Mouse (Mus musculus) heart, postnatal 25 days (tissue): Measurements from ENCODE around the gene Agbl1. TPM values are rescaled to one million over a fixed set of nuclear protein-coding genes. Genes with fewer than 3 reads are reported as not detected.
"Not testable (repeated sequence)": the region's sequence is repeated elsewhere in the genome, so short reads cannot be mapped to it uniquely, and the experiment has no call there.

Experiments
- DNase-seq: peaks from one replicate; pipeline ENCODE4 v3.0.0; 2022; ENCODE audit warnings: low spot score
- intact Hi-C: fragments of 180-260 bp; cut with DNase I; formaldehyde crosslinking; loops from one replicate; pipeline ENCODE4 v1.15.1; 2025
- total RNA-seq, 2 experiments: library from RNA; stranded (reverse); gene quantifications; 2 replicates each; pipeline ENCODE4 v1.2.3; 2021

Gene Agbl1
- under 1 TPM; 0.08 to 0.23 TPM for total RNA-seq

- no peak for DNase-seq
- intact Hi-C loops: no loop called here
Measured at GRCm38 (mm10) chr7:76229311-76229937, at the start of gene Agbl1. Gene Agbl1 (plus strand): TSS chr7:76229887.

DNA sequence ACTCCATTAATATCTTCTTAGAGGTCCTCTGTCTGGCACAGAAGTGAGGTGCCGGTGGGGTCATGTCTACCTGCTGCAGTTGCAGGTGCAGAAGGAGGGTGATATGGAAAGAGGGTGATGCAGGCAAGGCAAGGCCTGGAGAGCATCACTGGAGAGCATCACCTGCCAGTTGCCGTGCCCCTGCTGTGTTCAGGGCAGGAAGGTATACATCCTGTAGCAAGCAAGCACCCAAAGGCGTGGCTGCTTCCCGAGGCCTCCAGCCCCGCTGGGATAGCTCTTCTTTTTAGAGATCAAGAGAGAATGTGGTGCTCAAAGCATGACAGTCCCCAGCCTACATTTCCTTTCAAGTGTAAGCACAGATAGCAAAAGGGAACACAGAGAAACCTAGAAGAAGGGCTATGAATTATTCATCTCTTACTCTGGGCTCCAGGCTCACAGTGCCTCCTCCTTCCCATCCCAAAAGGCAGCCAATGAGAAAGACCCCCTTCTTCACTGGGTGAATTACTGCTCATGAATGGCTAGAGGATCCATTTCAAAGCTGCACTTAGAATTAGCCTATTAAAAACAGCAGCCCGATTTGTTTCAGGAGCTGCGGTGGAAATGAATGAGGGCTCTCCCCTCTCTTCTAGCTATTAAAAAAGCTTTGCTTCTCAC, 44.6 kb upstream of the Agbl1 start:
- intact Hi-C loops: no loop called here
- no peak for DNase-seq

- no peak for DNase-seq
- intact Hi-C loops: no loop called here
Measured at GRCm38 (mm10) chr7:76185681-76186121, 44.0 kb upstream of the Agbl1 start.

DNA sequence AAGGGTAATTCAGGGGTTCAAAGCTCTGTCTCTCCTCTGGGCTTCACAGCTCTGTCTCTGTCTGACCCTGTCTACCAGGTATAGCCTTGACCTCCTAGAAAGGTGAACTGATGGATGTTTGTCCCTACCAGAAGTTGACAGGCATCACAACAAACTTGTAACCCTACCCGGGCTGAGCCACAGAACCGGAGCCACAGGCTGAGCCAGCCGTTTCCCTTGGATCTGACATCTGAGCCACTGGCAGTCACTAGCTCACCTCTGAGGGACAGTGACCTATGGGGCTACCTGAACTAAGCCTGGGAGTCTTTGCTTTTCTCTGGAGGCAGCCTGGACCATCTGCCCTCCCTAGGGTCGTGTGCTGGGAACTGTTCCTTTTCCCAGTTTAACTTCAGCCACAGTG, 11.1 kb upstream of the Agbl1 start:
- intact Hi-C loops: no loop called here
- no peak for DNase-seq

- intact Hi-C loops: no loop called here
Measured at GRCm38 (mm10) chr7:76219797-76220469, 9.8 kb upstream of the Agbl1 start.

DNA sequence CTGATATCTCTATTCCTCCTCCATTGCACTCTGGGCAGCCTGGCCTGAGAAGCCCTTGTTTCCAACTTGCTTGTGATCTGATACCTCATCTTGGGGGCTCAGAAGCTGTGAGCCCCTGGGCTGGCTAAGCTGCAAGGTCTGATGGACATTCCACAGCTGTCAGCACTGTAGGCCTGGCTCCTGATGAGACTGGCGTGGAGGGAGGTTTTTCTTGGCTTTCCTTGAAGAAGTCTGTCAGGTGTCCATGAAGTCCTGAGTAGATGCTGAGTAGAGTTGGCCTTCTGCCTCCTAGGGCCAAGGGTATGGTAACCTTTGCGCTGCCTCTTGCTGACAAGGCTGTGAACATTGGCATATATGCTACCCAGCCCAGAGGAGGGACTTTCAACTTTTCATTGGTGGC, 7.0 kb upstream of the Agbl1 start:
- DNase-seq: no peak
- intact Hi-C loops: no loop called here

More at GRCm38 (mm10) chr7:76219797-76220469, 9.8 kb upstream of the Agbl1 start:
- no peak for DNase-seq

GRCm38 (mm10) chr7:76228881-76229280, 806 bp upstream of the Agbl1 start:
- intact Hi-C loops: no loop called here
- no peak for DNase-seq

GRCm38 (mm10) chr7:76234321-76234720, 4.6 kb downstream of the Agbl1 start:
- intact Hi-C loops: no loop called here
- no peak for DNase-seq

- DNase-seq: no peak
- intact Hi-C loops: no loop called here
Measured at GRCm38 (mm10) chr7:76237497-76237896, 7.8 kb downstream of the Agbl1 start.

- intact Hi-C loops, DNase-seq: not testable (repeated sequence)
Measured at GRCm38 (mm10) chr7:76244839-76245238, 15.2 kb downstream of the Agbl1 start.

DNA sequence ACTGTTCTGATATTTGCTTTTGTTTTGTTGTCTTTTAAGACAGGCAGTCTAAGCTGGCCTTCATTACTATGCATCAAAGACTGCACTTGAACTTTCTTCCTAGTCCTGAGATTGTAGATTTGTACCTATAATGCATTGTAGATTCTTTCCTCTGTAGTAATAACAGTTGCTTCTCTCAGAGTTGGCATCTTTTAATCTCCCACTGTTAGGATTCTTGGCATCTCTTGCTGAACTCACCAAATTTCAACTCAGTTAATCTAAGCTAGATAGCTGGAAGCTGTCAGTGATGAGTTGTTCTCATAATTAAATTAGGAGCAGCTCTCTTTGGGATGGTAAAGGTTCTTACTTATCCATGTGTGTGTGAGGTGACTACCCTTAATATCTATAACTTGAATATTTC, 45.4 kb downstream of the Agbl1 start:
- no peak for DNase-seq
- intact Hi-C loops: no loop called here

DNA sequence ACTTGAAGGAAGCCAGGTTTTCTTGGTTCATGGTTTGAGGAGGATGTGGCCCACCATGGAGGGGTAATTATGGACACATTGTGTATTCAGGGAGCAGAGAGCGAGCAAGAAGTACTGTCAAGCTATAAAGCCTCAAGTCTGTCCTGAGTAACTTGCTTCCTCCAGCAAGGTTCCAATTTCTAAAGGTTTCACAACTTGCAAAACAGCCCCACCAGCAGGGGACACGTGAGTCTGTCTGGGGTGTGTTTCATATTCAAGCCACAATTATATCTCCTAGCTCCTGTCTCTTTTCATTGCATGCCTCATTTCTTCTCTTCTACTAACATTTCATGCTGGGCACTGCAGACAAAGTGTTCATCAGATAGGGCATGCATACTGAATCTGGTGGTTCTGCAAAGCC, 53.1 kb downstream of the Agbl1 start:
- intact Hi-C loops: no loop called here

DNA sequence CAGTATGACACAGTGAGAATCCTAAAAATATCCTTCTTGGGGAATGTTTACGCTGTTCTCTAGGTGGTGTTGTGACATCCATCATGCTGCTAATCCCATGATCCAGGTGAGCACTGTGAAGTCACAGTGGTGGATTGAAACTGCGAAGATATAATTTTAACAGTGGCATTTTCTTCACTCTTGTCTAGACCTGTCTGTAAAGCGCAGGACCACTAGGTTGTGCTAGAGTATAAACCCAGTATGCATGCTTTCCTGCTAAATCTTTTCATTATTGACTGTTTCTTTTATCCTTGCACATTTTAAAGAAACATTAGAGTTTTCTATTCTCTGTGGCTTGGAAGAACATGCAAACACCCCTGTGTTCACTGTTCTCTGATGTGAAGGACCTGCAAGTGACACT, 57.8 kb downstream of the Agbl1 start:
- intact Hi-C loops: no loop called here
- DNase-seq: no peak

More for the DNA sequence above, 53.1 kb downstream of the Agbl1 start:
- DNase-seq: no peak

- intact Hi-C loops: no loop called here
- no peak for DNase-seq
Measured at GRCm38 (mm10) chr7:76321866-76322553, 92.3 kb downstream of the Agbl1 start.

GRCm38 (mm10) chr7:76326091-76326490, 96.4 kb downstream of the Agbl1 start:
- intact Hi-C loops: no loop called here
- DNase-seq: no peak

GRCm38 (mm10) chr7:76339308-76339707, 109.6 kb downstream of the Agbl1 start:
- intact Hi-C loops: no loop called here
- no peak for DNase-seq

DNA sequence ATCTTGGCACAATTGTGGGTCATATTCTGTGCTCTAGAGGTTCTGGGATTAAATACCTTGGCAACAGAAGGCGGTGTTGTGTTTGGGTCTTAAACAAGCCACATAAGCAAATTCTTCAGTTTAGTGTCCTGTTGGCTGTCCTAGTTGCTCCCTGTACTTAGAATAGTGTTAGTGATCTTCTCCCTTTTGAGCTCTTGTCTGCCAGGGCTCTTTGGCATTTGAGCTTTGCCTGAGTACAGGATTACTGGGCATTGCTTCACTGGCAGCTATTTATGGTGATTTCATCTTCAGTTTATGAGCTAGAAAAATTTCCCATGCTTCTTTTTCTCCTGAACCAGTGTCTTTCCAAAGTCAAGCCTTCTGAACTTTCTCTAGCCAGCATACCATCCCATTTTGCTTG, 111.9 kb downstream of the Agbl1 start:
- intact Hi-C loops: no loop called here
- DNase-seq: no peak

DNA sequence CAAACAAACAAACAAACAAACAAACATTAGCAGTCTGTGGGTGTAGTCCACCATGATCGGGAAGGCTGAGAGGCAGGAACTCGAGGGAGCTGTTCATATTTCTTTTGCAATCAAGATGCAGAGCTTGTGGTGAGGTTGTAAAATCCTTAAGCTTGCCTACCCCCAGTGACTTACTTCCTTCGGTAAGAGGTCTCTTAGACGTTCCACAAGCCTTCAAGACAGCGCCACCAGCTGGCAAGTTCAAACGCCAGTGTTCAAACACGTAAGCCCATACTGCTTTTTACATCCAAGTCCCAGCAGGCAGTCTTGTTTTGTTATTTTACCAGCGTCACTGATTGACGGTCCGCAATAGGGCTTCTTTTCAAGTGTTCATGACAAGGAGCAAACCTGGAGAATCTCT, 123.8 kb downstream of the Agbl1 start:
- intact Hi-C loops: loop anchor here (10.0 kb wide), 1 partner anchor 429 kb away; no protein-coding TSS in a partner anchor
- no peak for DNase-seq

DNA sequence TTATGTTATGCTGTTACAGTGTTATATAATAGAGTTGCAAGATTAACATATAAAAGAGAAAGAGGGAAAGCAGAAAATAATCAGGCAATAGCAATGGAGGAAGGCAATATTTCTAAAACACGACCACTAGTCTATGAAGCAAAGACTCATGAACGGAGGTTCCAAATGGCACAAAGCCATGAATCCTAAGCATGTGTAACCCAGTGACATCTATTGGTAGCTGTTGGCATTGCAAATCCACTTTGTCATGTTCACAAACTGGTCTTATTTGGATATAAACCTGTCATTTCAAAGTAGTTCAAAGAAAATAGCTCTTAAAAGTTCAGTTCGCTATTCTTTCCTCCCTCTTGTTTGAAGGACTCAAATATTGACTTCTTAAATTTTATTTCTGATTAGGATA, 124.8 kb downstream of the Agbl1 start:
- DNase-seq: no peak
- intact Hi-C loops: loop anchor here (10.0 kb wide), 1 partner anchor 430 kb away; no protein-coding TSS in a partner anchor

DNA sequence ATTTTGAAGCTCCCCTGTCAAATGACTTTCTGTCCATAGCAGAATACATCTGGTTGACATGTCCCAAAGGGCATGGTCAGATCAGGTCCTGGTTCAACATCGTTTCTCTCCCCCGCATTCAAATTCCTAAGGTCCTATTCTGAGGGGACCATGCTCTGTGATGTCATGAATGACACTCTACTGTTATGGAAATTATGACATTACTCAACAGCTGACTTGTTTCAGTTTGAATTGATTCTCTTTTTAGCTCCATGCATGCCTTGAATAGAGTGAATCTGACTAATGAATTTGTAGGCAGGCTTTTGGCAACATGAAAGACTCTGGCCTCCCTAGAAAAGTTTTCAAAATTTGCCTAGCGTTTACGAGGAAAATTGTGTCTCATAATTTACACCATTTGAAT, 141.6 kb downstream of the Agbl1 start:
- intact Hi-C loops: no loop called here
- DNase-seq: no peak

DNA sequence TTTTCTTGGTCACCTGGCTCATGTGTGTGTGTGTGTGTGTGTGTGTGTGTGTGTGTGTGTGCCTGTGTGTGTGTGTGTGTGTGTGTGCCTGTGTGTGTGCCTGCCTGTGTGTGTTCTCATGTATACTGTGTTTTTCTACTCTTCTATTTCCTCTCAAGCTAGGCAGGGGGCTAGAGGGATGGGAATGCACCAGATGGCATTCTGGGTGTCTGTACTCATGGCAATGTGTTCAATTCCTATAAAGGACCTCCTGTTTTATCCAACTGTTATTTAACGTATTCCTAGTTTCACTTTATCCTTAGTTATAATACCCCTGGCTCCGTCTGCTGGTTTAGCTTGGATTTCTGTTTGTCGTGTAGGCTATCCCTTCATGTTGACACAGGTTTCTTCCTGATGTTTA, 149.8 kb downstream of the Agbl1 start:
- no peak for DNase-seq
- intact Hi-C loops: no loop called here
